Mouse (Mus musculus) kidney, adult 2 months (tissue): Measurements from ENCODE around the gene Gm281.

Experiments
- CTCF ChIP-seq: fragments of 200-500 bp; conservative IDR thresholded peaks from 2 replicates; pipeline ENCODE4 v1.5.1; 2011; ENCODE audit warnings: low read depth, mild to moderate bottlenecking, control low read depth, low read length, moderate library complexity, mixed read lengths; ENCODE audit not compliant: insufficient read depth, insufficient read length
- POLR2A ChIP-seq: fragments of 200-500 bp; IDR thresholded peaks from one replicate; pipeline ENCODE4 v1.6.1; 2011; ENCODE audit warnings: low read depth, low read length, control low read depth

DNA sequence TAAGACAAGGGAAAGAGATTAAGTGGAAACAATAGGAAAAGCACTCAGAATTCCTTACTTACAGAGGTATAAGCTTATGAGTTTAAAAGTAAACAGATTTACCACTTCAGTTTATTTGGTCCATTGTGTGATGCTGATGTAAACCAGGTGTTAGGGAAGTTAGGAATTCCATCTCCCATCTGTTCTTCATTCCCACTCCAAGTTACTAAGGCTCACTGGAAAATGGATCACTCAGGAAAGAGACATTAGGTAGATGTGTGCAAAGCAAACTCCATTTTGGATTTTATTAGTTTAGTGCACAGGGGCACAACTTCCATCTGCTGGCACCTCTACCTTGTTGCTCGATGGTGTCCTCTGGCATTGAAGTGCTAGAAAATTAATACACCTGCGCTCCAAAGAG lies 4.1 kb downstream of the Gm281 start:
- TF ChIP-seq POLR2A (no peak), CTCF (no peak)
